Mouse (Mus musculus): Measurements from ENCODE around the gene Entpd2. TPM values are rescaled to one million over a fixed set of nuclear protein-coding genes. Genes with fewer than 3 reads are reported as not detected.
A peak's percentile ranks its signal among the peaks of the same experiment; 100 is the strongest.
"Not testable (repeated sequence)": the region's sequence is repeated elsewhere in the genome, so short reads cannot be mapped to it uniquely, and the experiment has no call there.

Entpd2 gene
- total RNA-seq, 2 experiments from 2014 or later, result 14.9 to 17.2 TPM

- intact Hi-C loops (cut with DNase I), result no loop called here
- DNase-seq, result peak; percentile 34 to 37
Observed at GRCm38 (mm10) chr2:25391266-25391665, 4.4 kb upstream of the Entpd2 start.

DNA sequence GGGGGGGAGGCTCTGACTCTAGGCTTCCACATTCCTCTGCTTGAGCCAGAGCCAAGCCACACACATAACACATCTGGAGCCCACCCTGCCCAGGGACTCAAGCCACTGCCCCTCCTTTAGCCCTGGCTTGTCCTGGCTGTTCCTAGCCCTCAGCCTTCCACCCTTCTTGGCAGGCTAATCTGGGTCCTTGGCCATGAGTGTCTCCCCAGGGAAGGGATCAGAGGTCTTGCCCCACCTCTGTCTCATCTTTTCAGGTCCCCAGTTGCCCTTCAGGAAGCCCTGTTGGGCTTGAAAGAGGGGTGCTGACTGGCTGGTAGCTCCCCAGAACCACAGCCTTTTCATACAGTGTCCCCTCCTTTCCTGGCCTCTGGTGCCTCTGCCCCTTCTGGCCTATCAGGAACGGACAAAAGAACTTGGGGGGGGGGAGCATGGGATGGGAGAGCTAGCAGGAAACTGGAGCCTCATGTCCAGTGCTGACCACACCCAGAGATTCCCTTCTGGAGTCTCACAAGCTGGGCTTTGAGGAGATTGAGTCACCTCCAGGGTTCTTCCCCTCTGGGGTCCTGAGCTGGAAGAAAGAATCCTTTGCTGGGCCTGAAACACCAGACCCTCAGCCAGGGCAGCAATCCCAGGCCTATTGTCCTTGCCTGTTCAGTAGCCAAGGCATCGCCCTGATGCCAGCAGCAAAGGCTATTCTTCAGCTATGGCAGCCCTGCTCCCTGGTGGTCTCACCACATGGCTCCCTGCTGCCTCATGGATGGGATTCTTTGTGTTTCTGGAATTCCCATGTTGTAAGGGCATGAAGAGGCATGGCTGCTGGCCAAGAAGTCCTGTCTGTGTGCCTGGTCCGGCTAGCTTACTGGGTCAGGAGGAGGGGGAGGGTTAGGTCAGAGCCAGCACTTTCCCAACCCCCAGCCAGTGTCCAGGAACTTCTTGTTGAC is 1.1 kb upstream of the Entpd2 start:
- peak; percentile 64 to 72 for DNase-seq
- intact Hi-C loops (cut with DNase I), result no loop called here

- intact Hi-C loops (cut with DNase I), result no loop called here
- peak; percentile 47 to 48 for DNase-seq
Observed at GRCm38 (mm10) chr2:25396597-25396983, 916 bp downstream of the Entpd2 start.

- no peak for DNase-seq
- intact Hi-C loops (cut with DNase I), result no loop called here
Observed at GRCm38 (mm10) chr2:25397010-25397409, 1.3 kb downstream of the Entpd2 start.

GRCm38 (mm10) chr2:25398065-25398464 is 2.4 kb downstream of the Entpd2 start:
- no peak for DNase-seq
- intact Hi-C loops (cut with DNase I), result no loop called here

DNA sequence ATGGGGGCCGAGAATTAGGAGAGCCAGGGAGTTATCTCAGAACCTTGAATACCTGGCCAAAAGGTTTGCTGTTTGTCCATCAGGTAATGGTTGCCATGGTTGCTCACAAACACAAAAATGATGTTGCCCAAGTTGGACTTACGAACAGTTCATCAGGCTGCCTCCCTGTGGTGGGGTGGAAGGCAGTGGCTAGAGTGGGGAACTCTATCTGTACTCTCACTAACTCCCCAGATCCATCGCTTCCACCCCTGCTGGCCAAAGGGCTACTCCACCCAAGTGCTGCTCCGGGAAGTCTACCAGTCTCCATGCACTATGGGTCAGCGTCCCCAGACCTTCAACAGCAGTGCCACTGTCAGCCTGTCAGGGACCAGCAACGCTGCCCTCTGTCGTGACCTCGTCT is 3.4 kb downstream of the Entpd2 start, which contains the start of gene Npdc1:
TSS of gene Npdc1 (plus strand) at position 301 of the 400 bp plus-strand sequence.
- DNase-seq, result no peak
- intact Hi-C loops (cut with DNase I), result no loop called here

DNA sequence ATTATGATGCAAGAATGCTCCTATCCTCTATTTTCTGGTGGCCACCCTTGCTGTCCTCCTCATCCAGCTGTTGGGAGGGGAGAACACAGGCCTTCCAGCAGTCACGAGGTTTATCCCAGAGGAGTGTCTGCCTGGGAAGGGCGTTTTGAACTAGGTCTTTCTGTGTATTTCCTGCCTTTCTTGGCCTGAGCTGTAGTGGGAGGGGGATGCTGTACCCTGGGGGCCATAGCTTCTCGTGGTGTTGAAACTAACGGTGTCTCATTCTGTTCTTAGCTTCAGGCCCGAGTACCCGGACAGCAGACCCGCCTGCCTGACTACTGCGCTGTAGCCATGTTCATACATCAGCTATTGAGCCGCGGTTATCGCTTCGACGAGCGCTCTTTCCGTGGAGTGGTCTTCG is 4.6 kb downstream of the Entpd2 start:
- peak; percentile 71 to 74 for DNase-seq
- intact Hi-C loops (cut with DNase I), result loop anchor here (2.0 to 5.0 kb wide), 2 partner anchors 23 to 33 kb away; partner anchors contain the start of gene Uap1l1

- intact Hi-C loops (cut with DNase I), result loop anchor here (2.0 to 5.0 kb wide), 2 partner anchors 24 to 33 kb away; partner anchors contain the start of gene Uap1l1
Observed at GRCm38 (mm10) chr2:25400764-25401163, 5.1 kb downstream of the Entpd2 start.

DNA sequence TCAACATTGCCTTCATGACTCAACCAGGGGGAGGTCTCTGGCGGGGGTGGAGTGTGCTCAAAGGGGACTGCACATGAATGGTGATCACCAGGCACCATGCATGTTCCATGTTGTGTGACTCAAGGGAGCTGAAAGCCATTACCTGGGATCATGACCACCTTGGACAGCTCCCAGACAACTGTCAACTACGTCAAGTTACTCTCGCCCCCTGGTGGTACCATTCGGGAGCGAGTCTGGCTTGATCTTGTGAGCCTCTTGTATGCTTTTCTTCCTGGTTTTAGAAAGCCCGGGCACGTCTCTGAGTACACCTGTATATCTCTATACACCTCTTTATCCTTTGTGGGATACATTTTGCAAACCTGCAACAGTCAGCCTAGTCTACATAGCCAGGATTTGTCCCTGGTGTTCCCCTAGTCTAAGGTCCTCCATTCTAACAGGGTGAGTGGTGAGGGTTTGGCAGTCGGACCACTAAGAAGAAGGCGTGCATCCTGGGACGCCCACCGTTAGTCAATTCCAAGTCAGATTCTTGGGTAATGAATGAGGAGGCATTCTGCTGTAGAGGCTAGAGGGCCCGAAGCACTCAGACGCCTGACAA is 6.8 kb downstream of the Entpd2 start:
- intact Hi-C loops (cut with DNase I), result loop anchor here (5.0 kb wide), 1 partner anchor 35 kb away; the partner anchor contains the start of gene Uap1l1
- peak; percentile 75 to 89 for DNase-seq

More at GRCm38 (mm10) chr2:25400764-25401163, 5.1 kb downstream of the Entpd2 start:
- peak; percentile 63 to 78 for DNase-seq

DNA sequence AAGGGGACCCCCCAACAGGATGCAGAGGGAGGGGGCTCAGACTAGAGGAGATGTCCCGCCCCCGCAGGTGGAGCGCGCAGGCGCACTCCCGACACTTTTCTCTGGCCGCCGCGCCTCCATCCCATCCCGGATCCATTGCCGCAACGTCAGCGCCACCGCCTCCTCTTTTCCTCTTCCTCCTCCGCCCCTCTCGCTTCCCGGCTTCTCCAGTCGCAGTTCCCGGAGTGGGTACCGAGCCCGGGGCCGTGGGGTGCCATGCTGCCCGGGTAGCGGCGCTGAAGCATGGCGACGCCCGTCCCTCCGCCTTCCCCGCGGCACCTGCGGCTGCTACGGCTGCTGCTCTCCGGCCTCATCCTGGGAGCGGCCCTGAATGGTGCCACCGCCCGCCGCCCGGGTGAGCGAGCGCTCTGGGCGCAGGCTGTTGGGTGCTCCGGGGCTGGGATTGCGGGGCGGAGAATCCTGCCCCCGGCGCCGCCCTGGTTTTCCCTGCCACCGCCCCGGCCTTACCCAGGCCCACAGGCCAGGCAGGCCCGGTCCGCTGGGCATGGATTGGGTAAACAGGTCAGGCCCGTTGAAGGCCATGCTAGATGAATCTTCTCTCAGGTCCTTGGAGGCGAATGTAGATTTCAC is 7.4 kb downstream of the Entpd2 start:
- intact Hi-C loops (cut with DNase I), result loop anchor here (5.0 kb wide), 1 partner anchor 36 kb away; the partner anchor contains the start of gene Uap1l1
- peak; percentile 73 to 76 for DNase-seq

DNA sequence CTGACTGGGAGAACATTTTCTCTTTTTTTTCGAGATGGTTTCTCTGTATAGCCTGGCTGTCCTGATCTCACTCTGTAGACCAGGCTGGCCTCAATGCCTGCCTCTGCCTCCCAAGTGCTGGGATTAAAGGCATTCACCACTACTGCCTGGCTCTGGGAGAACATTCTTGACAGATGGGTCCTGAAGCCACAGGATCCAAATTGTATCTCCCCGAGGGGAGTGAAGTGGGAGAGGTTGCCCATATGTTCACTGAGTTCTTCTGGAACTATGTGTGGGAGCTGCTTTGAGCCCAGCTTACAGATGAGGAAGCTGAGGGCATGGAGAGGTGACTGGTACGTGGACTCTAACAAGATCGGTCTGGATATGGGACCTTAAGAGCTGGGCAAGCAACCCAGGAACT is 8.3 kb downstream of the Entpd2 start:
- no peak for DNase-seq
- intact Hi-C loops (cut with DNase I), result loop anchor here (5.0 kb wide), 1 partner anchor 37 kb away; the partner anchor contains the start of gene Uap1l1

GRCm38 (mm10) chr2:25408908-25409307 is 13.2 kb downstream of the Entpd2 start:
- DNase-seq, result no peak
- intact Hi-C loops (cut with DNase I), result no loop called here

- DNase-seq, result not testable (repeated sequence)
- intact Hi-C loops (cut with DNase I), result loop anchor here (5.0 kb wide), 1 partner anchor 36 kb away; no protein-coding TSS in a partner anchor
Observed at GRCm38 (mm10) chr2:25413436-25413835, 17.8 kb downstream of the Entpd2 start.

DNA sequence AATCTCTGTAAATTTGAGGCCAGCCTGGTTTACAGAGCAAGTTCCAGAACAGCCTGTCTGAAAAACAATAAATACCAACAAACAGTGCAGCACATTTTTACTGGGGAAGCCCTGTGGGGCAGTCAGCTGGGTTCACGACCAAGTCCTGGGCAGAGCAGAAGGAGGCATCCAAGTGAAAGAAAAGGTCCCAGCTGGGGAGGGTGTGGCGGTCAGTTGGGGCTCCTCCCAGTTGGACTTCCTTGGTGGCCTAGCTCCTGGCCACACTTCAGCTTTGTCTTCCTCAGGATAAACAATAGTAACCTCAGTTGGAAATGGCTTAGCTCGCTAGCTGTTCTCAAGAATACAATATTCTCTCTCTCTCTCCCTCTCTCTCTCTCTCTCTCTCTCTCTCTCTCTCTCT is 21.8 kb downstream of the Entpd2 start:
- intact Hi-C loops (cut with DNase I), result no loop called here
- peak in 1 of 2 experiments; percentile 29 for DNase-seq

DNA sequence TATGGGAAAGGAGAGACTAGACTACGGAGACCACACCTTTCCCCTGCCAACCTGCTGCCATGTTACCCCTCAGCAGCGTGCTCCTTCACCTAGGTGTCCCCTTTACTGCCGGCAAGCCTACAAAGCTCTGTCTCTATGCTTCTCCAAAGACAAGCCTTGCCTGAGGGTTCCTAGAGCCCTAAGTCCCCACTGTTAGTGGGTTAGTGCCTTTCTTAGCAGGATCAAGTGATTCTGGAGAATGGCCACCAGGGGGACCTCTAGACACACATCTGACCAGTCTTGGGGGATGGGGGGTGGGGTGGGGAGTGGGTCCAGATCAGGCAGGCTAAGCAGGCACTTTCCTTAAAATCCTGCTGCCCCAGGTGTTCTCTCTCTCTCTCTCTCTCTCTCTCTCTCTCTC is 26.2 kb downstream of the Entpd2 start:
- intact Hi-C loops (cut with DNase I), result loop anchor here (1.0 to 10.0 kb wide), 2 partner anchors 61 to 133 kb away; partner anchors contain the start of gene Edf1
- DNase-seq, result peak; percentile 37 to 61

DNA sequence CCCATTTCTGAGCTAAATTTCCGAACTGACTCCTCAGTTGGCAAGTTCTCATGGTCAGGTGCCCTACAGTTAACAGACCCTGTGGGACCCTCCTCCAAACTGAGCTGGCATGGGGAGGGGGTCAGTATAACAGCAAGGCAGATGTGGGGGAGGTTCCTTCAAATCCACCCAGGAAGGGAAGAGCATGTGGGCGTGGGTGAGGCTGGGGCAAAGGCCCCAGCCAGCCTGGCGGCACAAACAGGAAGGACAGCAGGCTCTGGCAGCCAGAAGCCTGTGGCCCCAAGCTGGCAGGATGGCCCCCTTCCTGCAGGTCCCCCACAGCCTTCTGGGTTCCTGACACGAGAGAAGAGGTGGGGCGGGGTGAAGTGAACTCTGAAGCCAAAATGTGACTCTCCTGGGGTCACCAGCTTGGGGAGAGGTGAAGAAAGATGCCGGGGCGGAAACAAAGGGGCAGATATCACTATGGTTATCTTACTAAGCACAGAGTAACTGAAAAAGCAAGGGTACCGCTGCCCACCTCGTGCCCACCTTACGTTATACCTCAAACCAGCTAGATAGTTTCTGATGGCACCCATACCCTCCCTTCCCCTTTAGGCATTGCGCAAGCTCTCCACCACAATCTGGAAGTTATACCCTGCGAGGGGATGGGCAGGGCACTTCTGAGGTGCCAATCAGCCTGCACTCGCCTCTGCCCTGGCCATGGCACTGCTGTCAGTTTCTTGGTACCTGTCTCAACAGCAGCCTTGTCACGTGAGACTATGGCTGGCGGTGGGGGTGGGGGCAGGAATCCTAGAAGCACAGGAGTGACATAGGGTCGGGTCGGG is 27.1 kb downstream of the Entpd2 start, which contains the start of gene Fut7:
TSS of gene Fut7 (plus strand) at position 681 of the 824 bp plus-strand sequence.
- intact Hi-C loops (cut with DNase I), result loop anchor here (1.0 to 10.0 kb wide), 2 partner anchors 61 to 132 kb away; partner anchors contain the start of gene Edf1
- no peak for DNase-seq

DNA sequence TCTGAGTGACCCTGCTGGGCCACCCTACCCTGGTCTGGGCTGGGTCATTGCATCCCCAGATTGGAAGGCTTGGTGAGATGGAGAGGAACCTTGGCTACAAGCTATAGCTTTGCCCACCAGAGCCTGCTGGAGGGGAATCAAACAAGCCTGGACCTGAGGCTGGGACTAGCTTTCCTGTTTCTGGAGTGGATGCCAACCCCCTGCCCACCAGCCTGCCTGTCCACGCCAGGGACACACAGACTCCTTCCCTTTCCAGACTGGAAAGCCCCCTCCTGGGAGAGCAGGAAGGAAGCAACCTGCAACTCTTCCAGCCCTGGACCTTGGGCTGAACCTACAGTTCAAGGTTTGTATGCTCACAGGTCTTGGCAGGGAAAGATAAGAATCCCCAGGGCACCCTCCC is 28.0 kb downstream of the Entpd2 start:
- no peak for DNase-seq
- intact Hi-C loops (cut with DNase I), result loop anchor here (10.0 kb wide), 1 partner anchor 131 kb away; the partner anchor contains the start of gene Edf1

DNA sequence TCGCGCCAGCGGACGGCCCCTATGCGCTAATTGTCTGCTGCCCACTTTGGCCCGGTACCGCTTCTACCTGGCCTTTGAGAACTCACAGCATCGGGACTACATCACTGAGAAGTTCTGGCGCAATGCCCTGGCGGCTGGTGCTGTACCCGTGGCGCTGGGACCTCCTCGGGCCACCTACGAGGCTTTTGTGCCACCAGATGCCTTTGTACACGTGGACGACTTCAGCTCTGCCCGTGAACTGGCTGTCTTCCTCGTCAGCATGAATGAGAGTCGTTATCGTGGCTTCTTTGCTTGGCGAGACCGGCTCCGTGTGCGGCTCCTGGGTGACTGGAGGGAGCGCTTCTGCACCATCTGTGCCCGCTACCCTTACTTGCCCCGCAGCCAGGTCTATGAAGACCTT is 29.8 kb downstream of the Entpd2 start:
- intact Hi-C loops (cut with DNase I), result loop anchor here (5.0 to 10.0 kb wide), 2 partner anchors 72 to 129 kb away; partner anchors contain the start of gene Edf1

GRCm38 (mm10) chr2:25426721-25427191 is 31.1 kb downstream of the Entpd2 start:
- intact Hi-C loops (cut with DNase I), result loop anchor here (2.0 to 10.0 kb wide), 3 partner anchors 50 to 128 kb away; partner anchors contain the start of gene Edf1
- peak; percentile 70 to 81 for DNase-seq

More for the DNA sequence above, 29.8 kb downstream of the Entpd2 start:
- no peak for DNase-seq
